Comparison of ENCODE assay signal across 14 mouse cellular contexts in the genomic region with DNA sequence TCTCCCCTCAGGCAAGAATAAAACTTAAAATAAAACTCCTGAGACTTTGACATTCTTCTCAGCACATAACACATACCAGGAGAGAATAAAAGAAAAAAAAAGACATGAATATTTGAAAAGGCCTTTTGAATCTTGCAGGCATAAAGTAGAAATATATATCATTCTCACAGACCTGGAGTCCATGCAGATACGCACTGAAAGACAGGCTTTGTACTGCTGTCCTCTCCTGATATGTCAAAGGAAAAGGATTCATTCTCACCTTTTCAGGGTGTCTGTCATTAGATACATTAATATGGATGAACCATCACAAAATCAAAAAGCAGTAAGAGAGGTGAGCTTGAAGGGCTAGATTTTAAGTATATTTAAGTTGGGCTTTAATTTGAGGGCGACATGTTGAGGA.
"Had no signal": no experiment of that assay in that cellular context is flagged by ENCODE, and none has a peak within 500 bp of the region (broad histone marks: within the 10 kb centered on the region; RNA-seq: fewer than 3 reads in every experiment).

No protein-coding gene starts in this region.

- H3K36me3 ChIP-seq: liver, embryonic 12.5 days; midbrain, embryonic 12.5 days; neural tube, embryonic 12.5 days; stomach, embryonic 15.5 days had no signal

- H3K27me3 ChIP-seq: liver, embryonic 12.5 days; midbrain, embryonic 12.5 days; neural tube, embryonic 12.5 days; stomach, embryonic 15.5 days had no signal

- H3K9ac ChIP-seq: liver, embryonic 12.5 days; liver, embryonic 14.5 days; lung, embryonic 14.5 days; midbrain, embryonic 12.5 days; neural tube, embryonic 12.5 days; stomach, embryonic 15.5 days had no signal

- ATAC-seq: liver, embryonic 12.5 days had no signal

- H3K4me1 ChIP-seq: liver, embryonic 12.5 days; midbrain, embryonic 12.5 days; neural tube, embryonic 12.5 days; stomach, embryonic 15.5 days had no signal

- H3K4me2 ChIP-seq: liver, embryonic 12.5 days; lung, embryonic 14.5 days; midbrain, embryonic 12.5 days; neural tube, embryonic 12.5 days; stomach, embryonic 15.5 days had no signal

- DNase-seq: lung, adult 18-20 months; lung, embryonic 14.5 days; lung, postnatal 10 days; lung, postnatal 4 days; right cerebral cortex, postnatal 14 days; thymus, adult 2 months; thymus, postnatal 25 days; thymus, postnatal 4 days had no signal

- H3K9me3 ChIP-seq: liver, embryonic 12.5 days; midbrain, embryonic 12.5 days; neural tube, embryonic 12.5 days; stomach, embryonic 15.5 days had no signal

- H3K27ac ChIP-seq: liver, embryonic 12.5 days; liver, embryonic 14.5 days; midbrain, embryonic 12.5 days; neural tube, embryonic 12.5 days; stomach, embryonic 15.5 days; stomach, postnatal 0 days had no signal

- H3K4me3 ChIP-seq: liver, embryonic 12.5 days; midbrain, embryonic 12.5 days; neural tube, embryonic 12.5 days; stomach, embryonic 15.5 days had no signal
